Mouse (Mus musculus): Measurements from ENCODE around the gene Onecut1. TPM values are rescaled to one million over a fixed set of nuclear protein-coding genes. Genes with fewer than 3 reads are reported as not detected.

Onecut1 gene
- 0.30 TPM for polyA plus RNA-seq (2015; fragmentation: Illumina TruSeq; extraction: RNeasy Lipid Tissue Mini Kit (QIAGEN cat#74804); ENCODE audit: low read depth, low replicate concordance)

GRCm38 (mm10) chr9:74861561-74861980 lies at the start of gene Onecut1:
Gene Onecut1, plus strand, starts transcription at chr9:74861921.

Other genes starting within 250 kb of the Onecut1 start
- 22.5 TPM for gene Fam214a, start 91.0 kb downstream of the Onecut1 start, polyA plus RNA-seq (2015; fragmentation: Illumina TruSeq; extraction: RNeasy Lipid Tissue Mini Kit (QIAGEN cat#74804); ENCODE audit: low read depth, low replicate concordance)
- 782 TPM for gene Arpp19, start 175.7 kb downstream of the Onecut1 start, polyA plus RNA-seq (2015; fragmentation: Illumina TruSeq; extraction: RNeasy Lipid Tissue Mini Kit (QIAGEN cat#74804); ENCODE audit: low read depth, low replicate concordance)
- gene Myo5a, start 209.1 kb downstream of the Onecut1 start, polyA plus RNA-seq (2015; fragmentation: Illumina TruSeq; extraction: RNeasy Lipid Tissue Mini Kit (QIAGEN cat#74804); ENCODE audit: low read depth, low replicate concordance), result 195 TPM